Mouse (Mus musculus): Measurements from ENCODE around the gene Rtf2.

The Rtf2 gene

DNA sequence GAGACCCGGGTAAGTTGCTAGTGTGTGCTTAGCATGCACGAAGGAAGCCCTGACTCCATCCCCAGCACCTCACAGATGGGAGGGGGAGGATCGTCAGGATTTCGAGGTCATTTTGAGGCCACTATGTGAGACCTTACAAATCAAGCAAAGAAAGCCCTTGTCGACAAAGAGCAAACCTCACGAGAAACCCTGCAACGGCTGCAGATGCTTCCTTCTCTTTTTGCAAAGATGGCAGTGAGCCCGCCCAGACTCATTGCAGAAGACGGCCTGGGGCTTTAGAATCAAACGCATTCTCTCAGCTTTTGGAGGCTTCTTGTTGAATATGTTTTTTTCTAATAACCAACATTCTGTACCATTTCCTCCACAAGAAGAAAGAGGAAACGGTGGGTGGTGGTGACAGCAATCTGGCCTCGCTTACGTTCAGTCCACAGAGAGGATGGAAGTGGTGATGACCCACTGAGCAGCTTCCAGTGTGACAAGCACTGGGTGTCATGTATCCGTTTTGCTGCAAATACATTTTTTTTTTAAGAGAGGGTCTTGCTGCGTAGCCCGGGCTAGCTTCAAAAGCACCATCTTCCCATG is 2.9 kb upstream of the Rtf2 start:
- DNase-seq (ENCODE audit: extremely low read depth, low read depth), result no peak

DNA sequence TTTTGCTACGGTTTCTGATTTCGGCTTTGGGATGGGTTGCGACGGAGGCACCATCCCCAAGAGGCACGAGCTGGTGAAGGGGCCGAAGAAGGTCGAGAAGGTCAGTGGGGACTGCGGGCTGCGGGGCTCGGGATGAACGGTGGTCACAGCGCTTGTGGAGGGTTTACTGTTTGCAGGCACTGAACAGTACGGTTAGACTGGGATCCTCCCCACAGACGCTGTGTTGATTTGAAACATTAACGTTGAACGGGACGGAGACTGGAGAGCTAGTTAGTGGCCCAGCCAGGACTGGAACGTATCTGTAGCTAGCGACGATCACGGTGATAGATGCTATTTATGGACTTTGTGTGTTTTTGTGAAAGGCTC is 267 bp downstream of the Rtf2 start:
- no peak for DNase-seq (ENCODE audit: extremely low read depth, low read depth)

DNA sequence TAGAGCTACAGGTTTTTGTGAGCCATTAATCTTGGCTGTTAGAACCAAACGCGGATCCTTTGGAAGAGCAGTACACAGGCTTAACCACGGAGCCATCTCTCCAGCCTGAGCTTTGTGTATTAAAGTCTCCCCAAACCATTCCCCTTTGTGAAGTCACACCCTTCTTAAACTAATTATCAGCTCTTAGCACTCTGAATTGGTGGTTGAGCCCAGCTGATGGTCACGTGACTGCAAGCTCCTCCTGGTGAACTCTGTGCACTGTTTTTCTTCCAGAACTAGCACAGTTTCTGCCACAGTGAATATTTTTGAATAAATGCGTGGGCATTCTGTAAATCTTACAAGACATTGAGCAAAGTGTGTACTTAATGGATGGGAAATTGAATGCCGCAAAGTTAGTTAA is 820 bp downstream of the Rtf2 start:
- peak; percentile 59 for DNase-seq (ENCODE audit: extremely low read depth, low read depth)

DNA sequence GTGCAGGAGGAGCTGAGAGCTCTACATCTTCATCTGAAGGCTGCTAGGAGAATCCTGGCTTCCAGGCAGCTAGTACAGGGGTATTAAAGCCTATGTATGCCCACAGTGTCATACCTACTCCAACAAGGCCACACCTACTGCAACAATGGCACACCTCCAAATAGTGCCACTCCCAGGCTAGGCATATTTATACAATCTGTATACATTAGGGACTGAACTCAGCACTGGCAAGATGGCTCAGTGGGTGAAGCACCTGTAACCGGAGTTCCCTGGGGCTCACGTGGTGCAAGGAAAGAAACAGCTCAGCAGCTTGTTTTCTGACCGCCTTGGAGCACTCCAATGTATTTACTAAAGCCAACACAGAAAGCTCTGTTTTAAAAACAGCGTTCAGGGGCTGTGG is 5.3 kb downstream of the Rtf2 start:
- no peak for DNase-seq (ENCODE audit: extremely low read depth, low read depth)

DNA sequence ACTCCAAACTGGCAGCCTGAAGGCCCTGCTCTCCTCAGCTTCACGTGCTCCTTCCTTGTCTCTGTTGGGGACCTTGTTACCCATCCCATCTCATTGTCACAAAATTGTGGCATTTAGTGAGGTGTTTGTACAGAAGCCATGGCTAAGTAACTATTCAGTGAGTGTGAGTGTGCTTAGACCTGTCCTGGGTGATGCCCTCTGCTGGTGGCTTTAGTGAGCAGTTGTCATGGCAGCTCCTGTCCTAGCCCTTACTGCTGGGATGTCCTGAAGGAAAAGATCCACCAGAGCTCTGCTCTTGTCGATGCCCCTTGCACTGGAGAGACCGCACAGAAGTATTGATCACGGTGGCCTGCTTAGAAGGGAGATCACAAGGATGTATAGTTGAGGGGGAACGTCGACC is 7.0 kb downstream of the Rtf2 start:
- DNase-seq (ENCODE audit: extremely low read depth, low read depth), result no peak

DNA sequence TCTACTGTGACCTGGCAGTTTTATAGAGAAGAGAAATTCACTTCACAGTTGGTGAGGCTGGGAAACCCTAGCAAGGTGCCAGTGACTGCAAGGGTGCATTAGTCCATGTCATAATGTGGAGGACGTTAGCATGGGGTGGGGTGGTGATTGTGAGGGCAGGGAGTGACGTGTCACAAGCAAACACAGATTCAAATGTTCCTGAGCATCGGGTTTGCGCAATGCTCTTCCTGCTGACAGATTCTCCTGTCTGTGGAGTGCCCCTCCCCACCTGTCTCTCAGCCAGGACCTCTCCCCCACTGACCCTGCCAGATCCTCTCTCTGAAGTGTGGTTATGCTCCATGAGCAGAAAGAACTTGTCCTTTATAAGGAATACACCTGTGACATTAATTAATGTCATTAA is 8.0 kb downstream of the Rtf2 start:
- DNase-seq (ENCODE audit: extremely low read depth, low read depth), result no peak

DNA sequence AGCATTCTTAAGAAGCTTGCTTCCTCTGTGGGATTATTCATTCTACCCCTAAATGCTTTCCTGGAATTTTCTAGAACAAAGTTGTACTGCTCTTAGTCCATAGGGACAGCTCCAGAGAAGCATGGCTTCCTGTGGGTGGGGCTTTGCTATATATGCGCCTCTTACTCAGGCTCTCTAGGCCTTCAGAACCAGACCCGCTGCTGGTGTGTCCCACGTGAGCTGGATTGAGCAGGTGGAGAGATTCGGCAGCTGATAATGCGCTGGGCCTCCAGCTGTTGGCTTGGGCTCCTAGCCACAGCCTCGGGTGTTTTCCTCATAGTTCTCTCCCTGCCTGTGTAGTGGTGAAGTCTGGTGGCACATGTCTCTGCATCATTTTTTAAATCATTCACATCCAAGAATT is 10.3 kb downstream of the Rtf2 start:
- DNase-seq (ENCODE audit: extremely low read depth, low read depth), result no peak

DNA sequence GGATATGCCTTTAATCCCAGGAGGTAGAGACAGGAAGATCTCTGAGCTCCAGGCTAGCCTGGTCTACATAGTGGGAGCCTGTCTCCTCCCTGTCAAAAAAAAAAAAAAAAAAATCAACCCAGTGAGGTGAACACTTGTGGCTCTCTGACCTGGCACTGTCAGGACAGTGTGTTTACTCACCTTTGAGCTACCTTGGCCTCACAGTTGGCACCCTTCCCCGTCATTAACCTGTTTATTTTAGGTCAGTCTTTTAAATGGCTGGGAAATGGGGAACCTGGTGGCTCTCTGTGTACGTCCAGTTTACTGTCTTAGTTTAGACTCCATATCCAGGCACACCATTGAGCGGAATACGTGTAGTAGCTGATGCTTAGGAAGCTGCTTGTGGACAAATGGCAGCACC is 11.7 kb downstream of the Rtf2 start:
- no peak for DNase-seq (ENCODE audit: extremely low read depth, low read depth)

DNA sequence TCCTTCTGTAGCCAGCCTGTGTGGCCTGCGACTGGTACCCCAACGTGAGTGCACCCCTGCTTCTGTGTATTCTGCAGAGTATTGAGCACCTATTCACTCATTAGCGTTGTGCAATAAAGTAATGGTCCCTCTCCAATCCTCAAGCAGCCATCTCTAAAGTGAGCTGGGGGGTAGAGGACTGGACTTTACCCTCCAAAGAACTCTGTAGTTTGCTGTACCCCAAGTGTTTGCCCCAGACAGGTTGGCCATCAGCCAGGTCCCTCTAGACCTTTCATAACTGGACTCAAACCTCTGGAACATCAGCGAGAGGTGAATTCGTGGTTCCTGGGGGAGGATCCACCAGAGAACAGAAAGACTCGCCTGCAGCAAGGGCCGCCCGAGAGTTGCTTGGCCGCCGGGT is 12.1 kb downstream of the Rtf2 start:
- no peak for DNase-seq (ENCODE audit: extremely low read depth, low read depth)

DNA sequence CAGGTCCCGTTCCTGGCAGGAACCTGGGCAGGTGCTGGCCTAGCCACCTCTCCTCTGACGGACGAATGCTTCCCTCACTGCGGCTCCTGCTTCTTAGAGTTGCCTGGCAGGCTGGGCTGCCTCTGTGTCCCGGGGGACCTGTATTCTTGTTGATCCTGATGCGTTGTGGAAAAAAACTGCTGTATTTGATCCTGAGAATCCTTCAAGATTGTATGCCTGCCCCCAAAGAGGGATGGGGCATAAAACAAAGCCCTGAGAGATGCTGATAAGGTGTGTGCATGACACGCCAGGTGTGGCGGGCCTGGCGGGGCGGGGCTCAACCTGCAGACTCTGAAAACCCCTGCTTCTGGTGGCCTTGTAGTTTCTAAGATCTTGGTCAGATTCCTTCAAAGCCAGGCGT is 18.1 kb downstream of the Rtf2 start, which contains the start of gene Gcnt7:
Gene Gcnt7 (minus strand): TSS at position 101 of the 400 bp plus-strand sequence.
- no peak for DNase-seq (ENCODE audit: extremely low read depth, low read depth)

DNA sequence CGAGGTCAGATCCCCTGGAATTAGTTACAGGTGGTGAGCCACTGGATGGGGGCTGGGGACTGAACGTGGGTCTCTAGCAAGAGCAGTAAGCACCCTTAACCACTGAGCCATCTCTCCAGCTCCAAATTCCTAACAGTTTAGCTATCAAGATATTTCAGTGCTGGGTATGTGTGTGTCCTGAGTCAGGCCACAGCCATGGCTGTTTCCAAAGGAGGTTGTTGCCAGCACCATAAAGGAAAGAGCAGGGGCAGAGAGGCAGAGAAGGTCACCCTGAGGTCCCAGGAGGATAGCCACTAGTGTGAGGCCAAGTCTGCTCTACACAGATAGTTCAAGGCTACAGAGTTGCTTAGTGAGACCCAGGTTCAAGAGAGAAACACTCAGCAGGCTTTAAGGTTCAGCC is 20.3 kb downstream of the Rtf2 start:
- DNase-seq (ENCODE audit: extremely low read depth, low read depth), result no peak

DNA sequence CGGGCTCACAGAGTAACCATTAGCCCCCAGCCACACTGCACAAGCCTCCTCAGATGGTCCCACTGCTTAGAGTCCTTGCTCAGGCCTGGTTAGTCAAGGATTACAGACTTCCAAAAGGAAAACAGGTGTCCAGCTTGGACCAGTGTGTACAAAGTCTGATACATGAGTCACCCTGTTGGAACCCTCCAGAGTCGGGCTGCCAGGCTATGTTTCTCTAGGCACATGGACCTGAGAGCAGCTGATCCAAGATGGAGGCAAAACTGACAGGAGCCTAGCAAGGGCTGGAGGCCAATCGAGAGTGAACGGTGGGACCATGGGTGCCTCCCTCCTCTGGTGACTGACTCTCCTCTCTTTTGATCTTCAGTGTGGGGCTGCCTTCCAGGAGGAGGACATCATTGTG is 22.5 kb downstream of the Rtf2 start:
- no peak for DNase-seq (ENCODE audit: extremely low read depth, low read depth)

DNA sequence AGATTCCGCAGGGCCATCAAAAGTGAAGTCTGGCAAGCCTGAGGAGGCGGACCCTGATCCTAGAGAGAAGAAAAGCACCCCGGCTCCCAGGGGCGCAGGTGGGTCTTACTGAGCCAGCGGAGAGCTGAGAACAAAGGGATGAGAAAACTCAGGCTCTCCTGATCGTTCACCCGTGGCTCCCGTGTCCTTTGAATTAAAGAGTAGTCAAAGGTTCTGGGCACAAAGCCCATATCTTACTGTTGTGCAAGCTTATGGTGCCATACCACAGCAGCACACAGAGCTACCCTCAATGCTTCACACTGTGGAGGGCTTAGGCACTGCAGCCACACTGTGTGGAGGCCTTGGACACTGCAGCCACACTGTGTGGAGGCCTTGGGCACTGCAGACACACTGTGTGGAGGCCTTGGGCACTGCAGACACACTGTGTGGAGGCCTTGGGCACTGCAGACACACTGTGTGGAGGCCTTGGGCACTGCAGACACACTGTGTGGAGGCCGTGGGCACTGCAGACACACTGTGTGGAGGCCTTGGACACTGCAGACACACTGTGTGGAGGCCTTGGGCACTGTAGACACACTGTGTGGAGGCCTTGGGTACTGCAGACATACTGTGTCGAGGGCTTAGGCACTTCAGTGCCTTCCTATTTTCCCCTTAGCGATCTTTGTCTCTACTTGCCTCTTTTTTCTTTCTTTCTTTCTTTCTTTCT is 26.2 kb downstream of the Rtf2 start:
- DNase-seq (ENCODE audit: extremely low read depth, low read depth), result no peak

DNA sequence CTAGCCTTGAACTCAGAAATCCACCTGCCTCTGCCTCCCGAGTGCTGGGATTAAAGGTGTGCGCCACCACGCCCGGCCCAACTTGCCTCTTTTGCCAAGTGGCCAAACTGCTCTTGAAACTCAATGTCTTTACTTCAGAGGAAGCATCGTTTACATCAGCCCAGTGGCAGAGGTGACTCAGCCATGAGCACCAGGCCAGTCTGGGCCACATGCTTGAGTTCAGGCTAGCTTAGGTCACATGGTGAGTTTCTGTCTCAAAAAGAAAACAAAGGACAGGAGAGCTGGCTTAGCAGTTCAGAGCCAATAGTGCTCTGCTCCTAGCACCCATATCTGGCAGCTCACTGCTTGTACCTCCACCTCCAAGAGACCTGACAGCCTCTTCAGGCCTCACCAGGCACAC is 26.9 kb downstream of the Rtf2 start:
- DNase-seq (ENCODE audit: extremely low read depth, low read depth), result no peak

DNA sequence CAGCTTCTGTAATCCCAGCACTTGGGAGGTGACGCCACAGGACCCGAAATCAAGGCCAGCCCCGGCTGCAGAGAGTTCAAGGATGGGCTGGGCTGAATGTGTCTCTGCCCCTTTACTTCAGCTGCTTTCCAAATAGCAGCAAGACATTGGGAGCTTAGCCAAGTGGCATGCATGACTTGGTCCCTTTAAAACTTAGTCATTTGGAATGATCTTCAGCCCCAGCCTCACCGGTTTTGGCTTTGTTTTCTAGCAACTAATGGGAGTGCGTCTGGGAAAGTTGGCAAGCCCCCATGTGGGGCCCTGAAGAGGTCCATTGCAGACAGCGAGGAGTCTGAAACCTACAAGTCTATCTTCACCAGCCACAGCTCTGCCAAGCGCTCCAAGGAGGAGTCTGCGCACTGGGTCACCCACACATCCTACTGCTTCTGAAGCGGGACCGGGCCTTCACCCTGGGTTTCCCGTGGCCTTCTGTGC is 28.0 kb downstream of the Rtf2 start:
- no peak for DNase-seq (ENCODE audit: extremely low read depth, low read depth)

DNA sequence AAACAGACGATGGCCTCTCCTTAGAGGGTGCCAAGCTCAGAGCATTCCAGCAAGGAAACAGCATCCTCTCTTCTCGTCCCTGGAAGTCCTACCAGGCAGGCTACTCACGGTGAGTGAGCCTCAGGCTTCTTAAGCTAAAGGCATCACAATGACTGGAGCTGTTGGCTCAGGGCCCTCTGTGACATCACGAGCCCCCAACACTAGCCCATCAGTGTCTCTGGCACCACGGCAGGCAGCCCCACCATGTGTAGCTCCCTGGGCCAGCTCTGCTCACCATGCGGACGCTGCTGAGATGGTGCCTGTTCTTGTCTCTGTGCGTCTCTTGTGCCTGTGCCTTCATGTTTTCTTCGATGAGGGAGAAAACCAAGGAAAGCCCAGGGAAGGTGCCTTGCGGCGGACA is 32.0 kb downstream of the Rtf2 start, which contains the start of gene Fam209:
Gene Fam209 (plus strand): TSS at position 203 of the 400 bp plus-strand sequence.
- DNase-seq (ENCODE audit: extremely low read depth, low read depth), result no peak

DNA sequence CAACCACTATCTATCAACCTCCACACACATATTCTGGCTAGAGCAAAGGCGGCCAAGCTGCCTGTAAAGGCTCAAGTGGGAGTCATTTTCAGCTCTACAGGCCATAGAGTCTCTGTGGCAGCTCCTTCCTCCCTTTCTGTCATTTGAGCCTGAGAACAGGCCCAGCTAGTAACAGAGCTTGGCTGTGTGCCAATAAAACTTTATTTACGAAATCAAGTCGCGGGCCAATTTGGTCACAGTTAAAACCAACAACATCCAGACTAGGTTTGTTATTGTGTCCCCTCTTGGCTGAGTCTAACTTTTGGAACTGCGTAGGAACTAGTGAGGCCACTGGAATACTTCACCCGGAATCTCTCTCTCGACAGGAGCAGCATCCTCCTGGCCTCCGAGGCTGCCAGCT is 33.2 kb downstream of the Rtf2 start:
- DNase-seq (ENCODE audit: extremely low read depth, low read depth), result no peak

DNA sequence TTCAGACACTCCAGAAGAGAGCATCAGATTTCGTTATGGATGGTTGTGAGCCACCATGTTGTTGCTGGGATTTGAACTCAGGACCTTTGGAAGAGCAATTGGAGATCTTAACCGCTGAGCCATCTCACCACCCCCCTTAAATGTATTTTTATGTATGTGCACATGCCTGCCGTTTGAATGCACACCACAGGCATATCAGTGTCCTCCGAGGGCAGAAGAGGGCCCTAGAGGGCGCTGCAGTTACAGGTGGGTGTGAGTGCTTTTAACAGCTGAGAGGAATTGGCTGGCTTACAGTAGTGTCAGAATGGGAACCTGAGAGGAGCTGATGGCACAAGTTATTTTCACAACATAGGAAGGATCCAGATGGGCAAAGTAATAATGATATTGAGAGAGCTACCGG is 34.6 kb downstream of the Rtf2 start:
- peak; percentile 43 for DNase-seq (ENCODE audit: extremely low read depth, low read depth)

DNA sequence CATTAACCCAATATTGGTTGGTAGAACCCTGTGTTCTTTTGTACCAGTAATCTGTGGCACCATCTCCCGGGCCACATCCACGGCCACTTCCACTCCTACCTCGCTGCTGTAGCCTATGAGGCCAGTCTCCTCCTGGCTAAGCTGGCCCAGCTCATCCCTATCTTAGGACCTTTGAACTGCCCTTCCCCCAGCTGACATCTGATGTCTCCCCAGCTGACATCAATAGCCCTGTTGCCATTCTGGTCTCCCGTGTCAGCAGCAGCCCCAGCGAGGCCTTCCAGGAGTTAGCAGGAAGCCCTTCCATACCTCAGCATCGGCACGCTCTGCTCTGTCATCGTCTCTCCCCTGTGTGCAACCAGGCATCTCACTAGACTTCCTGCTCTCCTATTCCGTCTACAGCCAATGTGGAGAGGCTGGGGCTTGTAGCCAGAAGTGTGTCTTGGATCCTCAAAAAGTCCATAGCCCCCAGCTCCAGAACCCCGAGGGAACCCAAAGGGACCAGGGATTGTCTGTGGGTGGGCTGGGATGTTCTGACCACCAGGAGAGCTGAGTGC is 36.4 kb downstream of the Rtf2 start:
- no peak for DNase-seq (ENCODE audit: extremely low read depth, low read depth)

DNA sequence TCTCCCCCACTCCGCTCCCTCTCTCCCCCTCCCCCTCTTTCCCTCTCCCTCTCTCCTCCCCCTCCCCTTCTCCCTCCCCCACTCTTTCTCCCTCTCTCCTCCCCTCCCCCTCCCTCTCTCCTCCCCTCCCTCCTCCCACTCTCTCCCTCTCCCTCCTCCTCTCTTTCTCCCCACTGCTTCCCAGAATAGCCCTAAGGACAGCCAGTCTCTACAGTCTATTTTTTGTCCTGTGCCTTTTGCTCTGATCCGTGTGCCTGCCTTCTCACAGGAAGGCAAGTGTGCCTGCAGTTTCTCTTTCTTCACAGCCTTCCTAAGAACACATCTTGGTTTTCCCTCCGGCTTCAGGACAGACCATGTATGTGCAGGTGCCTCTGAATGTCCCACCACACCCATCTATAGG is 37.0 kb downstream of the Rtf2 start:
- DNase-seq (ENCODE audit: extremely low read depth, low read depth), result no peak

DNA sequence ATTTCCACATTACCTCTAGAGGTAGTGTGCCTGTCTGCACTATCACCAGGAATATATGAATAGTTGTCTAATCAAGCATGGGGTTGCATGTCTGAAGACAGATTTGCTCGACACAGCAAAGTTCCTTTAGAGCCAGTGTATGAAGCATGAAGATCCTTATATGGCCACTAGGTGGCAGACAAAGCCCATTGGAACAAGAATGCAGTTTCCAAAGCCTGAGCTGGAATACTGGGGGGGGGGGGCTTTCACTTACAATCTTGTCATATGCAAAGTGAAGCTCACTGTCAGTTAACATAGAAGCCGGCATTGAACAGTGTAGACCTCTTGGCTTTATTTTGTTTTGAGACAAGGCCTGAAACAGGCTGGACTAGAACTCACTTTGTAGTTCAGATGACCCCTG is 37.5 kb downstream of the Rtf2 start:
- peak; percentile 32 for DNase-seq (ENCODE audit: extremely low read depth, low read depth)

DNA sequence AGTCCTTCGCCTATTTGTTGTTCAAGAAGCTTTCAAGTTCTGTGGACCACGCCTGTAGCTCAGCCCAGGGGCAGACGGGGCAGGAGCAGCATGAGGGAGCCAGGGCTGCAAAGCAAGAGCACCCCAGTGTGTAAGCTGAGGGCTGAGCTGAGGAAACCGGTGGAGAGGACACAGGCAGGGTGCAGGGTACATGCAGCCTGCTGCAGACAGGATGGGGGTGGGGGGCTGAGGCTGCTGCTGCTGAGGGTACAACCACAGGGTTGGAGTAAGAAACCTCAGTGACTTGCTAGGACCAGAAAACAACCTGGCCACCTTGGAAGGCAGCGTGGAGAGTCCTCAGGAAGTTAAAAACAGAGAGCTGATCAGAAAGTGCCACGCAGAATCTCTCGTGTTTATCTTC is 39.9 kb downstream of the Rtf2 start:
- DNase-seq (ENCODE audit: extremely low read depth, low read depth), result no peak
